Mouse (Mus musculus): ENCODE results near the gene Slc31a2. TPM values are rescaled to one million over a fixed set of nuclear protein-coding genes. Genes with fewer than 3 reads are reported as not detected.

The Slc31a2 gene
- 16.7 and 19.5 TPM in 2 replicates for polyA plus RNA-seq (2015; fragmentation: Nextera tagmentation; extraction: Ambion mirVana)

GRCm38 (mm10) chr4:62262276-62262675 lies at the start of gene Slc31a2:
Gene Slc31a2 (plus strand): TSS chr4:62262562.
- Histone ChIP-seq H3K9ac (no peak within 1 kb of the TSS), H3K36me3 (no peaks in the 10 kb centered on the region), H3K4me3 (no peak within 1 kb of the TSS), H3K27ac (replicated peaks) (no peak within 1 kb of the TSS), H3K27me3 (no peaks in the 10 kb centered on the region), H3K4me2 (no peak within 1 kb of the TSS), H3K4me1 (replicated peaks) (no peaks in the 10 kb centered on the region), H3K9me3 (no peaks in the 10 kb centered on the region)
- no peak for ATAC-seq (ENCODE audit: low FRiP score, low read depth)
- 55% methylated on average over 2 of the region's 2 CpGs for WGBS

GRCm38 (mm10) chr4:62213490-62213889 lies 48.9 kb upstream of the Slc31a2 start:
- no peak overlapping the region for H3K4me2 ChIP-seq
- no peaks in the 10 kb centered on the region for H3K27me3 ChIP-seq
- H3K36me3 ChIP-seq: no peaks in the 10 kb centered on the region
- ATAC-seq (ENCODE audit: low FRiP score, low read depth): no peak
- WGBS: 80% methylated on average over 2 of the region's 2 CpGs
- no peaks in the 10 kb centered on the region for H3K9me3 ChIP-seq
- no peak overlapping the region for H3K27ac ChIP-seq (replicated peaks)
- no peak overlapping the region for H3K9ac ChIP-seq
- H3K4me3 ChIP-seq: no peak overlapping the region
- peaks cover 9% of the 10 kb centered on the region for H3K4me1 ChIP-seq (replicated peaks)

- 47% methylated on average over 10 of the region's 10 CpGs for WGBS
- Histone ChIP-seq H3K36me3 (no peaks in the 10 kb centered on the region), H3K9me3 (no peaks in the 10 kb centered on the region)
Observed at GRCm38 (mm10) chr4:62228391-62228790, 34.0 kb upstream of the Slc31a2 start.

GRCm38 (mm10) chr4:62229448-62229847 lies 32.9 kb upstream of the Slc31a2 start:
- Histone ChIP-seq H3K27me3 (no peaks in the 10 kb centered on the region), H3K4me1 (replicated peaks) (no peaks in the 10 kb centered on the region), H3K9me3 (no peaks in the 10 kb centered on the region), H3K4me2 (no peak overlapping the region), H3K9ac (no peak overlapping the region), H3K4me3 (no peak overlapping the region), H3K27ac (replicated peaks) (no peak overlapping the region), H3K36me3 (no peaks in the 10 kb centered on the region)
- no peak for ATAC-seq (ENCODE audit: low FRiP score, low read depth)
- 92% methylated on average over 7 of the region's 7 CpGs for WGBS

More at GRCm38 (mm10) chr4:62228391-62228790, 34.0 kb upstream of the Slc31a2 start:
- Histone ChIP-seq H3K4me2 (no peak overlapping the region), H3K27me3 (no peaks in the 10 kb centered on the region), H3K4me1 (replicated peaks) (no peaks in the 10 kb centered on the region), H3K27ac (replicated peaks) (no peak overlapping the region), H3K4me3 (no peak overlapping the region), H3K9ac (no peak overlapping the region)
- no peak for ATAC-seq (ENCODE audit: low FRiP score, low read depth)

- H3K27me3 ChIP-seq: no peaks in the 10 kb centered on the region
- H3K4me2 ChIP-seq: no peak overlapping the region
- WGBS: 72% methylated on average over 1 of the region's 1 CpGs
- no peak overlapping the region for H3K27ac ChIP-seq (replicated peaks)
- no peaks in the 10 kb centered on the region for H3K36me3 ChIP-seq
- no peak for ATAC-seq (ENCODE audit: low FRiP score, low read depth)
- H3K4me1 ChIP-seq (replicated peaks): no peaks in the 10 kb centered on the region
- H3K4me3 ChIP-seq: no peak overlapping the region
- H3K9me3 ChIP-seq: no peaks in the 10 kb centered on the region
- no peak overlapping the region for H3K9ac ChIP-seq
Observed at GRCm38 (mm10) chr4:62230153-62230552, 32.2 kb upstream of the Slc31a2 start.

DNA sequence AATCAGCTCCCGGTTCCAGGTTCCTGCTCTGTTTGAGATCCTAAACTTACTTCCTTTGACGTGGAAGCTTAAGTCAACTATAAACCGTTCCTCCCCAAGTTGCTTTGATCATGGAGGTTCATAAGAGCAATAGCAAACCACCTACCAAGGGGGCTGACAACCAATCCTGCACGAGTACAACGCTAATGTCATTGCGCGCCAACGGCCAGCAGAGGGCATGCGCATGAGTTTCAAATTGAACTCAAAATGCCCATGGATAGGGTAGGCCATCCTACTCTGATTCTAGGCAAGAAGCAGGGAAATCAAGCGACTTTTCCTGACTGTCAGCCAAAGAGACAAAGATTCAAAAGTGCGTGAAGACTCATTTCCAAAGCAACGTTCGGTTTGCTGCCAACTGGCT lies 31.6 kb upstream of the Slc31a2 start, which contains the start of gene Zfp37:
TSS of gene Zfp37 (minus strand) at position 279 of the 400 bp plus-strand sequence.
- 76% methylated on average over 13 of the region's 13 CpGs for WGBS
- Histone ChIP-seq H3K4me3 (no peak within 1 kb of the TSS), H3K36me3 (no peaks in the 10 kb centered on the region), H3K9ac (no peak within 1 kb of the TSS), H3K27ac (replicated peaks) (no peak within 1 kb of the TSS), H3K4me2 (no peak within 1 kb of the TSS), H3K27me3 (no peaks in the 10 kb centered on the region), H3K9me3 (no peaks in the 10 kb centered on the region), H3K4me1 (replicated peaks) (no peaks in the 10 kb centered on the region)
- ATAC-seq (ENCODE audit: low FRiP score, low read depth): no peak

- Histone ChIP-seq H3K9ac (no peak overlapping the region), H3K27me3 (no peaks in the 10 kb centered on the region), H3K4me3 (no peak overlapping the region), H3K36me3 (no peaks in the 10 kb centered on the region), H3K27ac (replicated peaks) (no peak overlapping the region), H3K4me1 (replicated peaks) (no peaks in the 10 kb centered on the region), H3K9me3 (no peaks in the 10 kb centered on the region), H3K4me2 (no peak overlapping the region)
- no peak for ATAC-seq (ENCODE audit: low FRiP score, low read depth)
- 59% methylated on average over 6 of the region's 6 CpGs for WGBS
Observed at GRCm38 (mm10) chr4:62240586-62240985, 21.8 kb upstream of the Slc31a2 start.

- H3K4me3 ChIP-seq: no peak overlapping the region
- H3K36me3 ChIP-seq: no peaks in the 10 kb centered on the region
- no peak overlapping the region for H3K27ac ChIP-seq (replicated peaks)
- H3K9me3 ChIP-seq: no peaks in the 10 kb centered on the region
- 48% methylated on average over 4 of the region's 4 CpGs for WGBS
- H3K4me2 ChIP-seq: no peak overlapping the region
- ATAC-seq (ENCODE audit: low FRiP score, low read depth): no peak
- H3K27me3 ChIP-seq: no peaks in the 10 kb centered on the region
- no peaks in the 10 kb centered on the region for H3K4me1 ChIP-seq (replicated peaks)
- H3K9ac ChIP-seq: no peak overlapping the region
Observed at GRCm38 (mm10) chr4:62248328-62248727, 14.0 kb upstream of the Slc31a2 start.

- Histone ChIP-seq H3K4me1 (replicated peaks) (no peaks in the 10 kb centered on the region), H3K36me3 (no peaks in the 10 kb centered on the region), H3K9me3 (no peaks in the 10 kb centered on the region), H3K27me3 (no peaks in the 10 kb centered on the region), H3K9ac (no peak overlapping the region), H3K4me2 (no peak overlapping the region), H3K27ac (replicated peaks) (no peak overlapping the region), H3K4me3 (no peak overlapping the region)
- WGBS: 36% methylated on average over 3 of the region's 3 CpGs
- no peak for ATAC-seq (ENCODE audit: low FRiP score, low read depth)
Observed at GRCm38 (mm10) chr4:62250896-62251544, 11.3 kb upstream of the Slc31a2 start.

DNA sequence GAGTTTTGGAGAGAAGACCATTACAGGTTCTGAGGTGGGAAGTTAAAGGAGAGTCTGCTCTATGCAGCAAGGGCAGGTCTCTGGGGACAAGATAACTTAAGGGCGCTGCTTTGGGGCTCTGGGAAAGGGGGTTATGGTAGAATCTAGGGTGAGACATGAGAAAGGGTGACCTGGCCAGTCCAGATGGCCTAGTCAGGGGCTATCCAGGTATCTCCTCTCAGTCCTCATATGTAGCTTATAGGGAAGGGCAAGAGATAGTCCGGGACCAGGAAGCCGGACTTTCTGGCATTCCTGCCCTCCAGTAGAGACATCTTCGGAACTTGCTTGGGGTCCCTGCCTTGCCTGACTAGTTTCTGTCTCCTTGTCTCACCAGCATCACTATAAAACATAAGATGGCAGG lies 10.6 kb upstream of the Slc31a2 start:
- Histone ChIP-seq H3K4me1 (replicated peaks) (no peaks in the 10 kb centered on the region), H3K4me3 (no peak overlapping the region), H3K27ac (replicated peaks) (no peak overlapping the region), H3K9me3 (no peaks in the 10 kb centered on the region), H3K4me2 (no peak overlapping the region), H3K9ac (no peak overlapping the region), H3K27me3 (no peaks in the 10 kb centered on the region), H3K36me3 (no peaks in the 10 kb centered on the region)
- no peak for ATAC-seq (ENCODE audit: low FRiP score, low read depth)
- 95% methylated on average over 4 of the region's 4 CpGs for WGBS

GRCm38 (mm10) chr4:62254551-62254950 lies 7.8 kb upstream of the Slc31a2 start:
- Histone ChIP-seq H3K27ac (replicated peaks) (no peak overlapping the region), H3K9ac (no peak overlapping the region), H3K36me3 (no peaks in the 10 kb centered on the region), H3K4me3 (no peak overlapping the region), H3K4me1 (replicated peaks) (no peaks in the 10 kb centered on the region), H3K27me3 (no peaks in the 10 kb centered on the region), H3K4me2 (no peak overlapping the region), H3K9me3 (no peaks in the 10 kb centered on the region)
- WGBS: 70% methylated on average over 8 of the region's 8 CpGs
- ATAC-seq (ENCODE audit: low FRiP score, low read depth): no peak

- WGBS: 36% methylated on average over 8 of the region's 8 CpGs
- Histone ChIP-seq H3K4me2 (no peak overlapping the region), H3K27ac (replicated peaks) (no peak overlapping the region), H3K9me3 (no peaks in the 10 kb centered on the region), H3K4me1 (replicated peaks) (no peaks in the 10 kb centered on the region), H3K4me3 (no peak overlapping the region), H3K27me3 (no peaks in the 10 kb centered on the region), H3K36me3 (no peaks in the 10 kb centered on the region), H3K9ac (no peak overlapping the region)
- ATAC-seq (ENCODE audit: low FRiP score, low read depth): no peak
Observed at GRCm38 (mm10) chr4:62256931-62257330, 5.4 kb upstream of the Slc31a2 start.
